Comparison of ENCODE assay signal across 15 mouse cellular contexts in genomic region chr10:67295331-67295730, GRCm38 (mm10).
"Had no signal": no experiment of that assay in that cellular context is flagged by ENCODE, and none has a peak within 500 bp of the region (broad histone marks: within the 10 kb centered on the region; RNA-seq: fewer than 3 reads in every experiment).

No protein-coding gene starts in this region.

- H3K4me1 ChIP-seq: limb, embryonic 15.5 days; neural tube, embryonic 12.5 days had no signal

- H3K4me3 ChIP-seq: layer of hippocampus, adult 2 months; left cerebral cortex, adult 2 months; limb, embryonic 15.5 days; megakaryocyte, embryonic 14.5 days; neural tube, embryonic 12.5 days had no signal

- H3K9me3 ChIP-seq: limb, embryonic 15.5 days; megakaryocyte, embryonic 14.5 days; neural tube, embryonic 12.5 days had no signal

- H3K9ac ChIP-seq: limb, embryonic 15.5 days; lung, embryonic 14.5 days; neural tube, embryonic 12.5 days had no signal

- ATAC-seq: inflammation-experienced regulatory T-cells, adult 6 months; intestine, postnatal 0 days had no signal

- H3K27me3 ChIP-seq: limb, embryonic 15.5 days; megakaryocyte, embryonic 14.5 days; neural tube, embryonic 12.5 days had no signal

- H3K27ac ChIP-seq: layer of hippocampus, adult 2 months; left cerebral cortex, adult 2 months; limb, embryonic 15.5 days; neural tube, embryonic 12.5 days; stomach, postnatal 0 days had no signal

- DNase-seq: kidney, adult 9 months; kidney, postnatal 10 days; kidney, postnatal 4 days; lung, embryonic 14.5 days; lung, postnatal 10 days; lung, postnatal 4 days; midbrain, embryonic 14.5 days had no signal

- H3K36me3 ChIP-seq: limb, embryonic 15.5 days; neural tube, embryonic 12.5 days had no signal

- H3K4me2 ChIP-seq: limb, embryonic 15.5 days; lung, embryonic 14.5 days; neural tube, embryonic 12.5 days had no signal
